Mouse (Mus musculus): Measurements from ENCODE around the gene Slc41a1. TPM values are rescaled to one million over a fixed set of nuclear protein-coding genes. Genes with fewer than 3 reads are reported as not detected.

The Slc41a1 gene
- total RNA-seq, 2 experiments from 2014 or later: 62.5 to 63.0 TPM

- DNase-seq (ENCODE audit: low spot score in 2 of 2): no peak
Measured at GRCm38 (mm10) chr1:131879816-131880215, 52.5 kb downstream of the Slc41a1 start.

GRCm38 (mm10) chr1:131882787-131883186, 55.5 kb downstream of the Slc41a1 start:
- DNase-seq (ENCODE audit: low spot score in 2 of 2): peak in 1 of 2 experiments; percentile 10

GRCm38 (mm10) chr1:131886173-131886572, 58.9 kb downstream of the Slc41a1 start:
- no peak for DNase-seq (ENCODE audit: low spot score in 2 of 2)

- peak in 1 of 2 experiments; percentile 37 for DNase-seq (ENCODE audit: low spot score in 2 of 2)
Measured at GRCm38 (mm10) chr1:131886641-131887040, 59.3 kb downstream of the Slc41a1 start.

DNA sequence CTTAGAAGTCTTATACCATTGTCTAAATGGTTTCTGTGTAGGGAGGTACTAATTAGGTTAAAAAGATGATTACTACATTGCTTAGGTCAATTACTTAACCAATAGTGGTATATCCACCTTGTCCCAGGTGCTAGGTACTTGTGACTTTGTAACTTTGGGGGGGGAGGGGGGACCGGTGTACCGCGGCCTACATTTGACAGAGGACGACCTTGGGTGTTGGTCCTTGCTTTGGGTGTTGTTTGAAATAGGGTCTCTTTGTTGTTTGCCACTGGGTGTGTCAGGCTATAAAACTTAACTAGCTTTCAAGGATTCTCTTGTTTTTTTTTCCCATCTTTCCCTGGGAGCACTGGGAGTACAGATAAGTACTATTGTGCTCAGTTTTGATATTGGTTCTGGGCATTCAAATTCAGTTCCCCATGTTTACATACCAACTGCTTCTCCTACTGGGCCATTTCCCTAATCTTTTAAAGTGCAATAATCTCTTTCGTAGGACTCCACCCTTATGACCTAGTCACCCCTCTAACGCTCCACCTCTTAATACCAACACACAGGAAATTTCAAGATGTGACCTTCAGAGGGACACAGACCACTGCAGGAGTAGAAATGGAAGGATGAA, 62.9 kb downstream of the Slc41a1 start:
- DNase-seq (ENCODE audit: low spot score in 2 of 2): no peak

- DNase-seq (ENCODE audit: low spot score in 2 of 2): no peak
Measured at GRCm38 (mm10) chr1:131891436-131891835, 64.1 kb downstream of the Slc41a1 start.

Other genes with a start within 250 kb of the Slc41a1 start
- under 1 TPM; 0.35 to 0.51 TPM for gene Avpr1b, start 228.3 kb upstream of the Slc41a1 start, total RNA-seq (2021)
- under 1 TPM in 1 of 2 experiments, not detected in 1; 0.17 TPM for gene Ctse, start 189.2 kb upstream of the Slc41a1 start, total RNA-seq (2021)
- gene Rab7b, start 138.8 kb upstream of the Slc41a1 start, total RNA-seq (2021): under 1 TPM; 0.76 to 0.77 TPM
- under 1 TPM; 0.12 to 0.15 TPM for gene Slc26a9, start 83.5 kb upstream of the Slc41a1 start, total RNA-seq (2021)
- 1 to 10 TPM; 1.8 to 2.1 TPM for gene Pm20d1, start 30.1 kb upstream of the Slc41a1 start, total RNA-seq (2021)
- gene Rab29, start 39.7 kb downstream of the Slc41a1 start, total RNA-seq (2021): 1 to 10 TPM; 6.8 to 8.7 TPM
- 100 to 1,000 TPM; 158 to 166 TPM for gene Nucks1, start 83.0 kb downstream of the Slc41a1 start, total RNA-seq (2021)
- gene Slc45a3, start 135.5 kb downstream of the Slc41a1 start, total RNA-seq (2021): under 1 TPM; 0.72 to 0.89 TPM
- 10 to 100 TPM; 55.3 to 64.3 TPM for gene Elk4, start 180.1 kb downstream of the Slc41a1 start, total RNA-seq (2021)
- gene Mfsd4a, start 240.6 kb downstream of the Slc41a1 start, total RNA-seq (2021): 10 to 100 TPM; 66.4 to 79.3 TPM

Measured in layer of hippocampus, adult 18-20 months (tissue).